Mouse (Mus musculus) splenic B cell, adult 2 months (primary cell): Measurements from ENCODE around the gene Tpd52l2.

Experiments used
- DNase-seq: peaks from one replicate; pipeline ENCODE4 v3.0.0-alpha.2; 2011; ENCODE audit warnings: low read depth, low spot score
- H3K27me3 ChIP-seq: 2 replicates; pipeline ENCODE4 v1.6.1; 2012; ENCODE audit warnings: mild to moderate bottlenecking, low read length, moderate library complexity, mixed read lengths; ENCODE audit not compliant: control insufficient read depth, poor library complexity, insufficient read depth, severe bottlenecking
- H3K36me3 ChIP-seq: 2 replicates; pipeline ENCODE4 v1.6.1; 2012; ENCODE audit warnings: mild to moderate bottlenecking, low read length, moderate library complexity, mixed read lengths; ENCODE audit not compliant: control insufficient read depth, poor library complexity, insufficient read depth, severe bottlenecking

Gene Tpd52l2

GRCm38 (mm10) chr2:181546142-181546541 is 49.2 kb downstream of the Tpd52l2 start:
- H3K27me3 ChIP-seq, result no peaks in the 10 kb centered on the region
- peaks cover 19% of the 10 kb centered on the region for H3K36me3 ChIP-seq
- DNase-seq, result no peak

- peak; percentile 18 for DNase-seq
- peaks cover 29% of the 10 kb centered on the region for H3K36me3 ChIP-seq
- no peaks in the 10 kb centered on the region for H3K27me3 ChIP-seq
Measured at GRCm38 (mm10) chr2:181548227-181548626, 51.3 kb downstream of the Tpd52l2 start.

DNA sequence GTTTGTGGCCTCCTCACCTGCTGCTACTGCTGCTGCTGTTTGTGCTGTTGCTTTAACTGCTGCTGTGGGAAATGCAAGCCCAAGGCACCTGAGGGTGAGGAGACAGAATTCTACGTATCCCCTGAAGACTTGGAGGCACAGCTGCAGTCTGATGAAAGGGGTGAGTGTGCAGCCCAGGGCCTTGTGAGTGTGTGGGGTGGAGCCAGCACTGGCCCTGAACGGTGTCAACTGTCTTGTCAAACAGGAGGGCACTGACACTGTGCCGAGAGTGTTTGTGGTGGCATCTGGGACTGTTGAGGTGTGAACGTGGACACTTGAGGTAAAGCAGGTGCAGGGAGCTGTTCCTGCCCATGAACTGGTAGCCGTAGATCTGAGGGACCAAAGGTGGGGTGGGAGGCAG is 51.7 kb downstream of the Tpd52l2 start:
- H3K27me3 ChIP-seq, result no peaks in the 10 kb centered on the region
- DNase-seq, result no peak

GRCm38 (mm10) chr2:181550233-181550632 is 53.3 kb downstream of the Tpd52l2 start:
- no peaks in the 10 kb centered on the region for H3K27me3 ChIP-seq
- peaks cover 27% of the 10 kb centered on the region for H3K36me3 ChIP-seq
- no peak for DNase-seq

More for the DNA sequence above, 51.7 kb downstream of the Tpd52l2 start:
- H3K36me3 ChIP-seq, result peaks cover 29% of the 10 kb centered on the region

GRCm38 (mm10) chr2:181553772-181554171 is 56.8 kb downstream of the Tpd52l2 start:
- no peak for DNase-seq
- no peaks in the 10 kb centered on the region for H3K27me3 ChIP-seq

GRCm38 (mm10) chr2:181567338-181567737 is 70.4 kb downstream of the Tpd52l2 start:
- H3K27me3 ChIP-seq, result no peaks in the 10 kb centered on the region
- H3K36me3 ChIP-seq, result 0 out of 2 replicates have a peak, but pooled peaks cover 1% of the 10 kb centered on the region
- DNase-seq, result no peak

More at GRCm38 (mm10) chr2:181553772-181554171, 56.8 kb downstream of the Tpd52l2 start:
- peaks cover 19% of the 10 kb centered on the region for H3K36me3 ChIP-seq
